Mouse (Mus musculus) spleen, adult 2 months (tissue): ENCODE data around the gene Clca2.

Experiments
- CTCF ChIP-seq: fragments of 200-500 bp; IDR thresholded peaks from 2 replicates; pipeline ENCODE4 v1.5.1; 2011; ENCODE audit warnings: mild to moderate bottlenecking, inconsistent platforms; ENCODE audit not compliant: insufficient read depth, insufficient read length, insufficient replicate concordance; ENCODE audit errors: extremely low read depth
- POLR2A ChIP-seq: fragments of 200-500 bp; IDR thresholded peaks from 2 replicates; pipeline ENCODE4 v1.6.1; 2011; ENCODE audit warnings: low read depth, low read length, inconsistent platforms

DNA sequence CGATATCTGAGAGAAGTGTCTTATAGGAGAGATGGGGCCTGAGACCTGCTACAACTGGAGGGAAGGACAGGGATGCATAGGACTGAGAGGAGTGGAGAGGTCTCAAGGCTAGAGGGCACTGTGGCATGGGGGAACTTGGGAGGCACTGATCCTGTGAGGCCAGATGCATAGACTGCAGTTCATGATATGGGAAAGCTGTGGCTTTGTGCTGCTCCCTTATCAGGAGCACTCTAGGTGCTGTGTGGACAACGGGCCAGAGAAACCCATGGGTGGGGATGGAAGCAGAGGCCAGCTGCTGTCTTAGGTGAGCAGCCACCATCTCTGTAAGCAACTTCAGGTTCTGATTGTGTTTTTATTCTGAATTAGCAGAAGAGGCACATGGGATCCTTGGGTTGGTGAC, 15.9 kb upstream of the Clca2 start:
- TF ChIP-seq POLR2A = no peak
- no peak for TF ChIP-seq CTCF
